Mouse (Mus musculus) skeletal muscle tissue, adult 2 months (tissue): ENCODE measurements around the gene Xrcc5.

ENCODE experiments used
- DNase-seq: peaks from one replicate; pipeline ENCODE4 v3.0.0-alpha.2; 2012; ENCODE audit warnings: low read depth, low spot score

Xrcc5 gene

GRCm38 (mm10) chr1:72390420-72390819, 83.2 kb downstream of the Xrcc5 start:
- DNase-seq: no peak

GRCm38 (mm10) chr1:72399720-72400401, 92.6 kb downstream of the Xrcc5 start:
- no peak for DNase-seq

GRCm38 (mm10) chr1:72400616-72401015, 93.4 kb downstream of the Xrcc5 start:
- no peak for DNase-seq

- no peak for DNase-seq
Observed at GRCm38 (mm10) chr1:72401331-72402069, 94.3 kb downstream of the Xrcc5 start.

- no peak for DNase-seq
Observed at GRCm38 (mm10) chr1:72406505-72407079, 99.4 kb downstream of the Xrcc5 start.

GRCm38 (mm10) chr1:72409936-72410335, 102.7 kb downstream of the Xrcc5 start:
- no peak for DNase-seq

- no peak for DNase-seq
Observed at GRCm38 (mm10) chr1:72411108-72411507, 103.9 kb downstream of the Xrcc5 start.

GRCm38 (mm10) chr1:72413205-72413604, 106.0 kb downstream of the Xrcc5 start:
- no peak for DNase-seq

- DNase-seq: no peak
Observed at GRCm38 (mm10) chr1:72414133-72414532, 106.9 kb downstream of the Xrcc5 start.

GRCm38 (mm10) chr1:72414561-72415253, 107.5 kb downstream of the Xrcc5 start:
- no peak for DNase-seq

- DNase-seq: no peak
Observed at GRCm38 (mm10) chr1:72418744-72419655, 111.8 kb downstream of the Xrcc5 start.

GRCm38 (mm10) chr1:72420220-72420619, 113.0 kb downstream of the Xrcc5 start:
- DNase-seq: no peak

- DNase-seq: no peak
Observed at GRCm38 (mm10) chr1:72422121-72422520, 114.9 kb downstream of the Xrcc5 start.

GRCm38 (mm10) chr1:72426456-72426855, 119.2 kb downstream of the Xrcc5 start:
- no peak for DNase-seq

GRCm38 (mm10) chr1:72428526-72428925, 121.3 kb downstream of the Xrcc5 start:
- no peak for DNase-seq

- no peak for DNase-seq
Observed at GRCm38 (mm10) chr1:72429107-72429807, 122.0 kb downstream of the Xrcc5 start.

GRCm38 (mm10) chr1:72432579-72432978, 125.4 kb downstream of the Xrcc5 start:
- no peak for DNase-seq

- no peak for DNase-seq
Observed at GRCm38 (mm10) chr1:72434510-72434909, 127.3 kb downstream of the Xrcc5 start.

GRCm38 (mm10) chr1:72436967-72437366, 129.7 kb downstream of the Xrcc5 start:
- no peak for DNase-seq

- DNase-seq: peak; percentile 38
Observed at GRCm38 (mm10) chr1:72439146-72439545, 131.9 kb downstream of the Xrcc5 start.
